Mouse (Mus musculus): ENCODE data around the gene Armc2. TPM values are rescaled to one million over a fixed set of nuclear protein-coding genes. Genes with fewer than 3 reads are reported as not detected.

Gene Armc2
- total and polyA plus RNA-seq, 3 experiments: 0.34 to 0.99 (median 0.90) TPM

- Histone ChIP-seq H3K9ac (ENCODE audit: insufficient read depth, low read depth) (no peak overlapping the region), H3K9me3 (replicated peaks; ENCODE audit: low read length) (no peaks in the 10 kb centered on the region), H3K79me2 (replicated peaks; ENCODE audit: control insufficient read depth, extremely low read depth, insufficient read depth, poor library complexity, severe bottlenecking) (no peaks in the 10 kb centered on the region), H3K4me1 (ENCODE audit: control insufficient read depth in 1 of 2, insufficient read depth in 2 of 2) (peaks cover 0 to 25% of the 10 kb centered on the region in 2 experiments; a peak in 2 of 4 replicates), H3K4me2 (ENCODE audit: insufficient read depth, low read depth, poor library complexity, severe bottlenecking) (no peak overlapping the region), H3K4me3 (replicated peaks in 1 of 3; ENCODE audit: low read depth in 2 of 3, low read length in 2 of 3, poor library complexity in 1 of 3) (no peak overlapping the region), H3K27me3 (replicated peaks) (no peaks in the 10 kb centered on the region), H3K36me3 (replicated peaks in 1 of 2; ENCODE audit: control insufficient read depth in 1 of 2, insufficient read depth in 1 of 2, low read length in 1 of 2) (no peaks in the 10 kb centered on the region), H3K27ac (ENCODE audit: insufficient read depth, low read depth) (no peak overlapping the region)
- DNase-seq (ENCODE audit: extremely low read depth): no peak
- dilution Hi-C loops (cut with MboI; ENCODE audit: extremely low pct_ligation_motif_present, extremely low pct_unique_long_range_greater_than_20kb, low sequenced_read_pairs): no loop called here
- TF ChIP-seq NRF1 (IDR thresholded peaks at IDR 0.05; ENCODE audit: low read depth, low read length): no peak
- TF ChIP-seq RAD21 (IDR thresholded peaks at IDR 0.05; ENCODE audit: low read depth, low read length): no peak
- no peak for TF ChIP-seq SMC3 (IDR thresholded peaks at IDR 0.05; ENCODE audit: low read depth, low read length)
- no peak for TF ChIP-seq MAFK (IDR thresholded peaks at IDR 0.05; ENCODE audit: insufficient replicate concordance, low read length)
- TF ChIP-seq CHD1 (IDR thresholded peaks at IDR 0.05; ENCODE audit: low read depth, low read length): no peak
- TF ChIP-seq EP300 (IDR thresholded peaks at IDR 0.05; ENCODE audit: low read length): no peak
- TF ChIP-seq ZNF384 (IDR thresholded peaks at IDR 0.05; ENCODE audit: low read depth, low read length): no peak
- in situ Hi-C loops (cut with MboI; ENCODE audit: low pct_ligation_motif_present, low pct_unique_long_range_greater_than_20kb, low sequenced_read_pairs): no loop called here
These were observed 23.8 kb upstream of the Armc2 start for GRCm38 (mm10) chr10:42042087-42042486.

- no peaks in the 10 kb centered on the region for H3K9me3 ChIP-seq (replicated peaks; ENCODE audit: low read length)
- no peak overlapping the region for H3K9ac ChIP-seq (ENCODE audit: insufficient read depth, low read depth)
- no peak for DNase-seq (ENCODE audit: extremely low read depth)
- in situ Hi-C loops (cut with MboI; ENCODE audit: low pct_ligation_motif_present, low pct_unique_long_range_greater_than_20kb, low sequenced_read_pairs): no loop called here
- TF ChIP-seq POLR2A (IDR thresholded peaks at IDR 0.05; ENCODE audit: low read depth, low read length) (no peak), GABPA (IDR thresholded peaks at IDR 0.05; ENCODE audit: insufficient replicate concordance, low read depth, low read length) (no peak), MEF2A (IDR thresholded peaks at IDR 0.05; ENCODE audit: borderline replicate concordance, low read depth, low read length) (no peak), IRF4 (IDR thresholded peaks at IDR 0.05; ENCODE audit: low read depth, low read length) (no peak), E2F4 (IDR thresholded peaks at IDR 0.05; ENCODE audit: insufficient replicate concordance, low read depth, low read length) (no peak), MAZ (IDR thresholded peaks at IDR 0.05; ENCODE audit: low read depth, low read length) (no peak), ZMIZ1 (IDR thresholded peaks at IDR 0.05; ENCODE audit: low read depth, low read length) (no peak), JUN (IDR thresholded peaks at IDR 0.05; ENCODE audit: insufficient read depth, low read depth, low read length) (no peak), TCF12 (IDR thresholded peaks at IDR 0.05; ENCODE audit: low read depth, low read length) (no peak), SMC3 (IDR thresholded peaks at IDR 0.05; ENCODE audit: low read depth, low read length) (no peak), CHD1 (IDR thresholded peaks at IDR 0.05; ENCODE audit: low read depth, low read length) (no peak), ZC3H11A (IDR thresholded peaks at IDR 0.05; ENCODE audit: low read depth, low read length) (no peak), ETS1 (conservative IDR thresholded peaks at IDR 0.05; ENCODE audit: low read depth, low read length) (no peak), PAX5 (IDR thresholded peaks at IDR 0.05; ENCODE audit: low read length) (no peak), EP300 (IDR thresholded peaks at IDR 0.05; ENCODE audit: low read length) (no peak), RCOR1 (conservative IDR thresholded peaks at IDR 0.05; ENCODE audit: low read depth, low read length) (no peak)
- H3K36me3 ChIP-seq (replicated peaks in 1 of 2; ENCODE audit: control insufficient read depth in 1 of 2, insufficient read depth in 1 of 2, low read length in 1 of 2): no peaks in the 10 kb centered on the region
- H3K79me2 ChIP-seq (replicated peaks; ENCODE audit: control insufficient read depth, extremely low read depth, insufficient read depth, poor library complexity, severe bottlenecking): no peaks in the 10 kb centered on the region
- no peak overlapping the region for H3K4me2 ChIP-seq (ENCODE audit: insufficient read depth, low read depth, poor library complexity, severe bottlenecking)
- no peaks in the 10 kb centered on the region for H3K27me3 ChIP-seq (replicated peaks)
- H3K27ac ChIP-seq (ENCODE audit: insufficient read depth, low read depth): no peak overlapping the region
- H3K4me1 ChIP-seq (ENCODE audit: control insufficient read depth in 1 of 2, insufficient read depth in 2 of 2): peaks cover 0 to 18% of the 10 kb centered on the region in 2 experiments; a peak in 2 of 4 replicates
- no peak overlapping the region for H3K4me3 ChIP-seq (replicated peaks in 1 of 3; ENCODE audit: low read depth in 2 of 3, low read length in 2 of 3, poor library complexity in 1 of 3)
- dilution Hi-C loops (cut with MboI; ENCODE audit: extremely low pct_ligation_motif_present, extremely low pct_unique_long_range_greater_than_20kb, low sequenced_read_pairs): no loop called here
These were observed 20.3 kb upstream of the Armc2 start for GRCm38 (mm10) chr10:42038571-42038970.

Measured in CH12.LX (cell line).